Mouse (Mus musculus): ENCODE data around the gene Slc38a10.

Gene Slc38a10

GRCm38 (mm10) chr11:120151113-120151494 lies at the start of gene Slc38a10:
Slc38a10 (minus strand) TSS chr11:120151346.
- DNase-seq: peak; percentile 99 to 100

GRCm38 (mm10) chr11:120200621-120201020 lies 49.5 kb upstream of the Slc38a10 start:
- DNase-seq: no peak

- DNase-seq: no peak
Observed at GRCm38 (mm10) chr11:120199766-120200165, 48.6 kb upstream of the Slc38a10 start.

GRCm38 (mm10) chr11:120198831-120199230 lies 47.7 kb upstream of the Slc38a10 start:
- DNase-seq: no peak

GRCm38 (mm10) chr11:120190526-120191412 lies 39.6 kb upstream of the Slc38a10 start:
- DNase-seq: no peak

- peak; percentile 77 to 79 for DNase-seq
Observed at GRCm38 (mm10) chr11:120189459-120190312, 38.5 kb upstream of the Slc38a10 start.

- DNase-seq: peak; percentile 33 to 37
Observed at GRCm38 (mm10) chr11:120188481-120189441, 37.6 kb upstream of the Slc38a10 start.

GRCm38 (mm10) chr11:120188102-120188480 lies 36.9 kb upstream of the Slc38a10 start:
- peak in 1 of 2 experiments; percentile 9 for DNase-seq

GRCm38 (mm10) chr11:120187236-120188101 lies 36.3 kb upstream of the Slc38a10 start:
- no peak for DNase-seq

GRCm38 (mm10) chr11:120186821-120187235 lies 35.7 kb upstream of the Slc38a10 start:
- DNase-seq: no peak

GRCm38 (mm10) chr11:120186145-120186740 lies 35.1 kb upstream of the Slc38a10 start:
- no peak for DNase-seq

- no peak for DNase-seq
Observed at GRCm38 (mm10) chr11:120185316-120186141, 34.4 kb upstream of the Slc38a10 start.

GRCm38 (mm10) chr11:120184371-120185315 lies 33.5 kb upstream of the Slc38a10 start:
- no peak for DNase-seq

- no peak for DNase-seq
Observed at GRCm38 (mm10) chr11:120183708-120184107, 32.6 kb upstream of the Slc38a10 start.

GRCm38 (mm10) chr11:120183180-120183579 lies 32.0 kb upstream of the Slc38a10 start:
- no peak for DNase-seq

- DNase-seq: no peak
Observed at GRCm38 (mm10) chr11:120182396-120183030, 31.4 kb upstream of the Slc38a10 start.

- no peak for DNase-seq
Observed at GRCm38 (mm10) chr11:120181379-120181778, 30.2 kb upstream of the Slc38a10 start.

GRCm38 (mm10) chr11:120179374-120179773 lies 28.2 kb upstream of the Slc38a10 start:
- no peak for DNase-seq
